ENCODE assay signal across 21 mouse cellular contexts in the genomic region with DNA sequence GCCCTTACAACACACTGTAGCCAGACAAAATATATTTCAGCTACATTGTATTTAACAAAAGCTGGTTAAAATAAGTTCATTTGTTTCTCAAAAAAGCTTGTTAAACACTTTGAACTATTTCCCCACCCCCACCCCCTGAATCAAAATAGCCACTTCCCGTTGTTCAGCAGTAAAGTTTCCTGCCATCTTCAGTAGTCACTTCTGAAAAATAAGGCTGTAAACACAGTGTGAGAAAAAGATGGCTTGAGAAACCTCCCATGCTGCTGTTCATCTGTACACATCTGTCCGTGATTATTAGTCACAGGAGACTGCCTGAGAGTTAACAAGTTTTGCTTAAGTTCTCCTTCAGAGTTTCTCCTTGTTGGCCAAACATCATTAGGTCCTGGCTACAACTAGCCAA. TPM values are rescaled to one million over a fixed set of nuclear protein-coding genes. Genes with fewer than 3 reads are reported as not detected.
DNase-seq lines count a peak whose midpoint lies in the region; ATAC-seq lines count a peak whose summit lies in the region.
"Had no signal": no experiment of that assay in that cellular context is flagged by ENCODE, and none has a peak within 500 bp of the region (broad histone marks: within the 10 kb centered on the region; RNA-seq: fewer than 3 reads in every experiment).

No protein-coding gene starts in this region.

- DNase-seq in thymus, postnatal 0 days (ENCODE audit: low spot score) = peak; percentile 29
- DNase-seq in thymus, postnatal 36 days = no peak
- no peak for DNase-seq in layer of hippocampus, adult 11-12 months (ENCODE audit: low spot score)
- DNase-seq in adrenal gland, adult 18-20 months (ENCODE audit: low spot score in 2 of 2) = no peak
- DNase-seq in heart, postnatal 25 days (ENCODE audit: low spot score) = no peak
- DNase-seq: B cell, adult 2 months; cerebellum, adult 18-20 months; cerebellum, postnatal 36 days; embryo, embryonic 11 days; gastrocnemius, postnatal 10 days; heart, postnatal 36 days; kidney, adult 8-10 months; kidney, postnatal 14 days; lung, postnatal 4 days; thymus, adult 2 months had no signal

- intact Hi-C loops in heart, postnatal 25 days (cut with DNase I) = no loop called here

- ATAC-seq in activated CD4-positive, CD25-positive, alpha-beta regulatory T cell, adult 4 months = peak; percentile 86
- ATAC-seq in inflammation-experienced regulatory T-cells, adult 6 months = peak; percentile 88
- ATAC-seq: forebrain, embryonic 16.5 days; intestine, embryonic 15.5 days; midbrain, embryonic 15.5 days had no signal

RNA-seq across cellular contexts. Expression of a gene that starts 39.0 kb away (rescaled TPM):
- 55.3 and 73.6 TPM in 2 replicates for polyA plus RNA-seq in thymus, postnatal 0 days (2015; fragmentation: Nextera tagmentation; extraction: Ambion mirVana)
- under 1 TPM in 1 of 2 experiments, not detected in 1; 0.11 TPM for polyA plus RNA-seq in activated CD4-positive, CD25-positive, alpha-beta regulatory T cell, adult 4 months (2017; shearing (Covaris generic))
- polyA plus RNA-seq in inflammation-experienced regulatory T-cells, adult 6 months (2017; shearing (Covaris generic)) = not detected
- 10 to 100 TPM; 42.0 to 52.4 TPM for total RNA-seq in adrenal gland, adult 18-20 months (2021)
- total RNA-seq in heart, postnatal 25 days (2021) = 10 to 100 TPM; 28.1 to 33.8 TPM
- total RNA-seq: megakaryocyte-erythroid progenitor cell, adult 5-6 weeks had no signal

Comparison
In these comparisons a context has a peak if more than half of its experiments do, and no peak if none do; other contexts are left out.
1. RNA of a gene that starts 39.0 kb away (polyA plus RNA-seq): 55.3 to 73.6 TPM in thymus, postnatal 0 days; 0.11 TPM in activated CD4-positive, CD25-positive, alpha-beta regulatory T cell, adult 4 months and not detected in inflammation-experienced regulatory T-cells, adult 6 months; every median in the first group is over 10 times any median in the second.